In the genomic region with DNA sequence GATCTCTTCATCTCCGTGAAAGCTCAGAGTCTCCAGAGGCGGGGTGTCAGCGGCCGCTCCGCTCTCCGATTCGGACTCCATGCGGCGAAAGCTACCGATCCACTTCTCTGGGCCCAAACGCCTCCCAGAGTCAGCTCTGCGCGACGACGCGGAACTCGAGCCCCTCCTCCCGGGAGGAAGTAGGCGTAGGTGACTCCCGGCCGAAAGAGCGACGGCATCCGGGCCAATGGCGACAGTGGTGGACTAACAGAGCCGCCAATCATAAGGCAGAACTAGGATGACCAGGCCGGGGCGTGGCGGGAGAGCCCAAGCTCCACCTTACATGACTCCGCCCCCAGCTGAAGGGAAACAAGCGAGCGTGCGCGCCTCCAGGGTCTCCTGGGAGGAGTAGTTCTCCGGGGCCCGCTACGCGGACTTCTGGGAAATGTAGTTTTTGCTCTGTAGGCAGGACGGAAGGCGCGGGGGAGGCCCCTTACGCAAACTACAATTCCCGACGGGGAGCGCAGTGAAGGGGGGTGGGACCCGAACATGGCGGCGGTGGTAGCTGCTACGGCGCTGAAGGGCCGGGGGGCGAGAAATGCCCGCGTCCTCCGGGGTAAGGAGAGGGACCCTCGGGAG, we compare ENCODE assay signal across 8 mouse cellular contexts. TPM values are rescaled to one million over a fixed set of nuclear protein-coding genes. Genes with fewer than 3 reads are reported as not detected.
A peak's percentile ranks its signal among the peaks of the same experiment; 100 is the strongest.
DNase-seq lines count a peak whose midpoint lies in the region; ATAC-seq lines count a peak whose summit lies in the region.

A gene (minus strand): TSS at position 196 of the 618 bp plus-strand sequence.
A gene (plus strand): TSS at position 388 of the 618 bp plus-strand sequence.

- WGBS in hindbrain, embryonic 15.5 days, result under 1% methylated on average over 56 of the region's 56 CpGs

- peaks cover 38% of the 10 kb centered on the region for H3K4me1 ChIP-seq in hindbrain, embryonic 15.5 days (replicated peaks)

- peak; percentile 97 for ATAC-seq in hindbrain, embryonic 15.5 days (ENCODE audit: low FRiP score, low read depth)

- H3K9ac ChIP-seq in hindbrain, embryonic 15.5 days, result peak within 1 kb of the TSS; percentile 81

- peaks cover 25% of the 10 kb centered on the region for H3K36me3 ChIP-seq in hindbrain, embryonic 15.5 days

- H3K4me2 ChIP-seq in hindbrain, embryonic 15.5 days, result peak within 1 kb of the TSS; percentile 87

- peak; percentile 100 for DNase-seq in T-cell, adult 2 months (ENCODE audit: low spot score)
- peak; percentile 99 for DNase-seq in cerebellum, postnatal 36 days
- peak; percentile 100 for DNase-seq in frontal cortex, postnatal 36 days (ENCODE audit: low spot score in 2 of 2)
- DNase-seq in left cerebral cortex, adult 11 months (ENCODE audit: low spot score), result peak; percentile 100
- peak; percentile 100 for DNase-seq in lung, postnatal 4 days
- peak; percentile 100 for DNase-seq in retina, postnatal 7 days (ENCODE audit: low read depth, low spot score)
- peak; percentile 90 for DNase-seq in urinary bladder, adult 2 months (ENCODE audit: low spot score)

- H3K9me3 ChIP-seq in hindbrain, embryonic 15.5 days, result no peaks in the 10 kb centered on the region

- H3K27me3 ChIP-seq in hindbrain, embryonic 15.5 days, result no peaks in the 10 kb centered on the region

- peak within 1 kb of the TSS; percentile 86 for H3K4me3 ChIP-seq in hindbrain, embryonic 15.5 days

- peak within 1 kb of the TSS; percentile 83 for H3K27ac ChIP-seq in hindbrain, embryonic 15.5 days (replicated peaks)

RNA-seq across cellular contexts. Expression of the first gene that starts in this region (rescaled TPM):
- polyA plus RNA-seq in hindbrain, embryonic 15.5 days (2015; fragmentation: Nextera tagmentation; extraction: Ambion mirVana), result 212 and 217 TPM in 2 replicates
- polyA plus RNA-seq in urinary bladder, adult 2 months (2012; rRNA removed), result 131 and 137 TPM in 2 replicates

RNA-seq across cellular contexts. Expression of the second gene that starts in this region (rescaled TPM):
- 137 and 144 TPM in 2 replicates for polyA plus RNA-seq in hindbrain, embryonic 15.5 days (2015; fragmentation: Nextera tagmentation; extraction: Ambion mirVana)
- polyA plus RNA-seq in urinary bladder, adult 2 months (2012; rRNA removed), result 60.6 and 61.9 TPM in 2 replicates

Comparison
In these comparisons a context has a peak if more than half of its experiments do, and no peak if none do; other contexts are left out.
1. Peak in every context shown above with its lines: DNase-seq, ATAC-seq, H3K4me3 ChIP-seq and H3K27ac ChIP-seq.